9 mouse cellular contexts compared by ENCODE assay signal in genomic region chr9:97490591-97491176, GRCm38 (mm10).
A peak's percentile ranks its signal among the peaks of the same experiment; 100 is the strongest.
DNase-seq lines count a peak whose midpoint lies in the region; ATAC-seq lines count a peak whose summit lies in the region.
"Had no signal": no experiment of that assay in that cellular context is flagged by ENCODE, and none has a peak within 500 bp of the region (broad histone marks: within the 10 kb centered on the region; RNA-seq: fewer than 3 reads in every experiment).

No protein-coding gene starts in this region.

- ATAC-seq in neural tube, embryonic 15.5 days (ENCODE audit: low FRiP score) = no peak

- H3K9ac ChIP-seq in neural tube, embryonic 15.5 days (replicated peaks) = no peak overlapping the region
- H3K9ac ChIP-seq: liver, embryonic 13.5 days had no signal

- H3K27me3 ChIP-seq in heart, embryonic 10.5 days (ENCODE audit: insufficient read depth, poor library complexity, severe bottlenecking) = no peaks in the 10 kb centered on the region
- H3K27me3 ChIP-seq in neural tube, embryonic 15.5 days (replicated peaks) = no peaks in the 10 kb centered on the region
- H3K27me3 ChIP-seq: liver, embryonic 13.5 days had no signal

- intact Hi-C loops in heart, postnatal 10 days (cut with DNase I) = no loop called here

- no peaks in the 10 kb centered on the region for H3K36me3 ChIP-seq in heart, embryonic 10.5 days
- no peaks in the 10 kb centered on the region for H3K36me3 ChIP-seq in neural tube, embryonic 15.5 days
- H3K36me3 ChIP-seq: liver, embryonic 13.5 days had no signal

- H3K27ac ChIP-seq in heart, embryonic 10.5 days = no peak overlapping the region
- H3K27ac ChIP-seq in neural tube, embryonic 15.5 days (replicated peaks) = no peak overlapping the region
- H3K27ac ChIP-seq: liver, embryonic 13.5 days had no signal

- no peak overlapping the region for H3K4me3 ChIP-seq in heart, embryonic 10.5 days
- H3K4me3 ChIP-seq in neural tube, embryonic 15.5 days (replicated peaks) = no peak overlapping the region
- H3K4me3 ChIP-seq: liver, embryonic 13.5 days had no signal

- H3K4me1 ChIP-seq in heart, embryonic 10.5 days = no peaks in the 10 kb centered on the region
- H3K4me1 ChIP-seq in neural tube, embryonic 15.5 days = peaks cover 6% of the 10 kb centered on the region; the same call in 1 of the 2 replicates
- H3K4me1 ChIP-seq: liver, embryonic 13.5 days had no signal

- 79% methylated on average over 2 of the region's 2 CpGs for WGBS in heart, embryonic 10.5 days
- WGBS in neural tube, embryonic 15.5 days = 50% methylated on average over 2 of the region's 2 CpGs

- DNase-seq in heart, postnatal 10 days = peak; percentile 2 to 19
- DNase-seq in heart, embryonic 10.5 days (ENCODE audit: low spot score) = no peak
- peak; percentile 4 for DNase-seq in urinary bladder, postnatal 25 days (ENCODE audit: low spot score)
- DNase-seq in urinary bladder, postnatal 4 days (ENCODE audit: low spot score in 2 of 2) = no peak
- DNase-seq in fat pad, adult 2 months (ENCODE audit: extremely low read depth, low read depth, low spot score) = peak; percentile 74
- no peak for DNase-seq in frontal cortex, postnatal 10 days (ENCODE audit: low spot score in 2 of 2)
- DNase-seq in spleen, postnatal 36 days (ENCODE audit: low spot score in 2 of 2) = no peak
- DNase-seq: liver, embryonic 13.5 days had no signal

- H3K4me2 ChIP-seq in neural tube, embryonic 15.5 days = no peak overlapping the region
- H3K4me2 ChIP-seq: liver, embryonic 13.5 days had no signal

- no peaks in the 10 kb centered on the region for H3K9me3 ChIP-seq in heart, embryonic 10.5 days
- H3K9me3 ChIP-seq in neural tube, embryonic 15.5 days (replicated peaks) = no peaks in the 10 kb centered on the region
- H3K9me3 ChIP-seq: liver, embryonic 13.5 days had no signal

Comparison
In these comparisons a context has a peak if more than half of its experiments do, and no peak if none do; other contexts are left out.
1. DNase-seq: peak in heart, postnatal 10 days (2 of 2), urinary bladder, postnatal 25 days (single experiment) and fat pad, adult 2 months (single experiment); none in heart, embryonic 10.5 days (single experiment), urinary bladder, postnatal 4 days (0 of 2), frontal cortex, postnatal 10 days (0 of 2) and spleen, postnatal 36 days (0 of 2).